Comparison of ENCODE assay signal across 29 mouse cellular contexts in genomic region chr6:125300982-125301381, GRCm38 (mm10). TPM values are rescaled to one million over a fixed set of nuclear protein-coding genes. Genes with fewer than 3 reads are reported as not detected.
DNase-seq lines count a peak whose midpoint lies in the region; ATAC-seq and TF ChIP-seq lines count a peak whose summit lies in the region.
"Had no signal": no experiment of that assay in that cellular context is flagged by ENCODE, and none has a peak within 500 bp of the region (broad histone marks: within the 10 kb centered on the region; RNA-seq: fewer than 3 reads in every experiment).

No protein-coding gene starts in this region.

- H3K27me3 ChIP-seq in embryonic facial prominence, embryonic 11.5 days (ENCODE audit: control insufficient read depth, insufficient read depth, low read length): no peaks in the 10 kb centered on the region
- no peaks in the 10 kb centered on the region for H3K27me3 ChIP-seq in embryonic facial prominence, embryonic 10.5 days (replicated peaks; ENCODE audit: low read depth, poor library complexity, severe bottlenecking)
- no peaks in the 10 kb centered on the region for H3K27me3 ChIP-seq in intestine, embryonic 15.5 days (replicated peaks)
- no peaks in the 10 kb centered on the region for H3K27me3 ChIP-seq in intestine, postnatal 0 days (replicated peaks; ENCODE audit: control insufficient read depth, insufficient read depth, low read length)
- H3K27me3 ChIP-seq in thymus, adult 2 months (ENCODE audit: control insufficient read depth, insufficient read depth, low read length): no peaks in the 10 kb centered on the region
- no peaks in the 10 kb centered on the region for H3K27me3 ChIP-seq in liver, embryonic 12.5 days (replicated peaks)
- H3K27me3 ChIP-seq: embryonic facial prominence, embryonic 13.5 days; forebrain, embryonic 12.5 days; Patski had no signal

- H3K4me1 ChIP-seq in embryonic facial prominence, embryonic 11.5 days (ENCODE audit: control insufficient read depth, insufficient read depth, low read length): no peaks in the 10 kb centered on the region
- peaks cover 3% of the 10 kb centered on the region; the same call in 1 of the 2 replicates for H3K4me1 ChIP-seq in embryonic facial prominence, embryonic 10.5 days
- peaks cover 5% of the 10 kb centered on the region; the same call in 1 of the 2 replicates for H3K4me1 ChIP-seq in intestine, embryonic 15.5 days (replicated peaks)
- H3K4me1 ChIP-seq in intestine, postnatal 0 days (replicated peaks; ENCODE audit: control insufficient read depth, insufficient read depth, low read length): peaks cover 3% of the 10 kb centered on the region; the same call in 1 of the 2 replicates
- H3K4me1 ChIP-seq in thymus, adult 2 months (replicated peaks; ENCODE audit: control insufficient read depth, insufficient read depth, low read length): peaks cover 9% of the 10 kb centered on the region
- H3K4me1 ChIP-seq in liver, embryonic 12.5 days: no peaks in the 10 kb centered on the region
- H3K4me1 ChIP-seq: forebrain, embryonic 10.5 days; forebrain, embryonic 12.5 days had no signal

- H3K9me3 ChIP-seq in embryonic facial prominence, embryonic 11.5 days (replicated peaks; ENCODE audit: control insufficient read depth, low read length): no peaks in the 10 kb centered on the region
- peaks cover 7% of the 10 kb centered on the region; the same call in 1 of the 2 replicates for H3K9me3 ChIP-seq in embryonic facial prominence, embryonic 10.5 days
- no peaks in the 10 kb centered on the region for H3K9me3 ChIP-seq in intestine, embryonic 15.5 days
- no peaks in the 10 kb centered on the region for H3K9me3 ChIP-seq in intestine, postnatal 0 days (ENCODE audit: control insufficient read depth)
- 0 out of 2 replicates have a peak, but pooled peaks cover 3% of the 10 kb centered on the region for H3K9me3 ChIP-seq in liver, embryonic 12.5 days (replicated peaks)
- H3K9me3 ChIP-seq: embryonic facial prominence, embryonic 13.5 days; forebrain, embryonic 10.5 days; forebrain, embryonic 12.5 days had no signal

- DNase-seq in embryonic facial prominence, embryonic 11.5 days (ENCODE audit: low spot score): no peak
- no peak for DNase-seq in embryonic facial prominence, embryonic 10.5 days (ENCODE audit: low spot score)
- DNase-seq in thymus, adult 2 months: no peak
- DNase-seq in layer of hippocampus, postnatal 10 days (ENCODE audit: low spot score in 2 of 2): no peak
- DNase-seq: adrenal gland, adult 8-10 months; adrenal gland, postnatal 14 days; adrenal gland, postnatal 36 days; B cell, adult 2 months; cerebellum, adult 11-12 months; cerebellum, adult 2 months; cerebellum, adult 9-10 months; cerebellum, postnatal 10 days; cerebellum, postnatal 25 days; embryo, embryonic 11 days had no signal

- ATAC-seq in embryonic facial prominence, embryonic 11.5 days (replicated peaks; ENCODE audit: insufficient number of reproducible peaks, low FRiP score, low TSS enrichment, low read depth): 0 out of 2 replicates have a peak, but pooled peaks have one; percentile 48
- ATAC-seq in intestine, embryonic 15.5 days: peak; percentile 32
- peak; percentile 34 for ATAC-seq in intestine, postnatal 0 days
- ATAC-seq in liver, embryonic 12.5 days: no peak
- ATAC-seq: activated CD4-positive, CD25-positive, alpha-beta regulatory T cell, adult 4 months; CD4-positive, CD25-positive, alpha-beta regulatory T cell, adult 4 months; forebrain, embryonic 14.5 days; forebrain, embryonic 16.5 days; Patski had no signal

- no peaks in the 10 kb centered on the region for H3K36me3 ChIP-seq in embryonic facial prominence, embryonic 11.5 days (replicated peaks; ENCODE audit: control insufficient read depth, insufficient read depth, low read depth, low read length)
- peaks cover 3% of the 10 kb centered on the region; the same call in 1 of the 2 replicates for H3K36me3 ChIP-seq in embryonic facial prominence, embryonic 10.5 days (replicated peaks)
- H3K36me3 ChIP-seq in intestine, embryonic 15.5 days: no peaks in the 10 kb centered on the region
- peaks cover under 1% of the 10 kb centered on the region for H3K36me3 ChIP-seq in intestine, postnatal 0 days (ENCODE audit: control insufficient read depth, insufficient read depth)
- H3K36me3 ChIP-seq in thymus, adult 2 months (ENCODE audit: control insufficient read depth, insufficient read depth, low read length): no peaks in the 10 kb centered on the region
- peaks cover 1% of the 10 kb centered on the region; the same call in 1 of the 2 replicates for H3K36me3 ChIP-seq in liver, embryonic 12.5 days
- H3K36me3 ChIP-seq: forebrain, embryonic 10.5 days; forebrain, embryonic 12.5 days; G1E had no signal

- TF ChIP-seq CTCF in intestine, postnatal 0 days (IDR thresholded peaks at IDR 0.05; ENCODE audit: low read depth): no peak
- TF ChIP-seq CTCF in thymus, adult 2 months (IDR thresholded peaks at IDR 0.05; ENCODE audit: borderline replicate concordance, control insufficient read depth, extremely low read depth, insufficient read depth, low read length, poor library complexity): no peak

- no peak overlapping the region for H3K27ac ChIP-seq in embryonic facial prominence, embryonic 11.5 days (replicated peaks; ENCODE audit: low read depth, low read length)
- no peak overlapping the region for H3K27ac ChIP-seq in embryonic facial prominence, embryonic 10.5 days (replicated peaks)
- no peak overlapping the region for H3K27ac ChIP-seq in intestine, embryonic 15.5 days
- H3K27ac ChIP-seq in intestine, postnatal 0 days (ENCODE audit: low read depth, low read length): no peak overlapping the region
- no peak overlapping the region for H3K27ac ChIP-seq in thymus, adult 2 months (ENCODE audit: control insufficient read depth, insufficient read depth, low read length)
- no peak overlapping the region for H3K27ac ChIP-seq in liver, embryonic 12.5 days
- H3K27ac ChIP-seq: embryonic facial prominence, embryonic 13.5 days; forebrain, embryonic 10.5 days; forebrain, embryonic 12.5 days had no signal

- no peak overlapping the region for H3K9ac ChIP-seq in embryonic facial prominence, embryonic 11.5 days (replicated peaks; ENCODE audit: low read length)
- H3K9ac ChIP-seq in intestine, embryonic 15.5 days: no peak overlapping the region
- H3K9ac ChIP-seq in intestine, postnatal 0 days (ENCODE audit: low read depth, low read length): no peak overlapping the region
- H3K9ac ChIP-seq in liver, embryonic 12.5 days: no peak overlapping the region
- H3K9ac ChIP-seq: embryonic facial prominence, embryonic 13.5 days; forebrain, embryonic 12.5 days had no signal

- no peak overlapping the region for H3K4me3 ChIP-seq in embryonic facial prominence, embryonic 11.5 days (ENCODE audit: low read depth, low read length)
- no peak overlapping the region for H3K4me3 ChIP-seq in embryonic facial prominence, embryonic 10.5 days
- H3K4me3 ChIP-seq in intestine, embryonic 15.5 days (replicated peaks): no peak overlapping the region
- H3K4me3 ChIP-seq in intestine, postnatal 0 days (ENCODE audit: low read depth, low read length): no peak overlapping the region
- H3K4me3 ChIP-seq in thymus, adult 2 months (ENCODE audit: control insufficient read depth, insufficient read depth, low read length): no peak overlapping the region
- no peak overlapping the region for H3K4me3 ChIP-seq in liver, embryonic 12.5 days
- H3K4me3 ChIP-seq: embryonic facial prominence, embryonic 13.5 days; forebrain, embryonic 10.5 days; forebrain, embryonic 12.5 days had no signal

- no peak for TF ChIP-seq POLR2A in thymus, adult 2 months (IDR thresholded peaks at IDR 0.05; ENCODE audit: control insufficient read depth, extremely low read depth, insufficient read depth, low read length, poor library complexity)

- H3K4me2 ChIP-seq in embryonic facial prominence, embryonic 11.5 days (ENCODE audit: low read depth, low read length): no peak overlapping the region
- H3K4me2 ChIP-seq in intestine, embryonic 15.5 days (replicated peaks): no peak overlapping the region
- no peak overlapping the region for H3K4me2 ChIP-seq in intestine, postnatal 0 days (replicated peaks; ENCODE audit: low read depth)
- H3K4me2 ChIP-seq in liver, embryonic 12.5 days: no peak overlapping the region
- H3K4me2 ChIP-seq: embryonic facial prominence, embryonic 13.5 days; forebrain, embryonic 12.5 days had no signal

- WGBS in embryonic facial prominence, embryonic 11.5 days: 74% methylated on average over 1 of the region's 1 CpGs
- WGBS in embryonic facial prominence, embryonic 10.5 days: 64% methylated on average over 1 of the region's 1 CpGs
- WGBS in intestine, embryonic 15.5 days: 70% methylated on average over 1 of the region's 1 CpGs
- WGBS in intestine, postnatal 0 days: 32% methylated on average over 1 of the region's 1 CpGs
- 84% methylated on average over 1 of the region's 1 CpGs for WGBS in thymus, adult 2 months
- 60% methylated on average over 1 of the region's 1 CpGs for whole genome bisulfite sequencing in liver, embryonic 12.5 days (ENCODE audit: insufficient replicate concordance)

RNA-seq across cellular contexts. Expression of gene Ltbr, which starts 12.7 kb away (rescaled TPM):
- polyA plus RNA-seq in embryonic facial prominence, embryonic 11.5 days (2014; fragmentation: Nextera tagmentation; extraction: Ambion mirVana): 22.8 and 24.3 TPM in 2 replicates
- polyA plus RNA-seq in embryonic facial prominence, embryonic 10.5 days (2016; fragmentation: Nextera tagmentation; extraction: Ambion mirVana): 26.9 and 28.8 TPM in 2 replicates
- 78.6 and 83.8 TPM in 2 replicates for polyA plus RNA-seq in intestine, embryonic 15.5 days (2015; fragmentation: Nextera tagmentation; extraction: Ambion mirVana)
- polyA plus RNA-seq in intestine, postnatal 0 days (2015; fragmentation: Nextera tagmentation; extraction: Ambion mirVana): 104 and 110 TPM in 2 replicates
- polyA plus RNA-seq in thymus, adult 2 months (2012; rRNA removed): 29.3 and 30.6 TPM in 2 replicates
- 10 to 100 TPM; 11.1 to 13.0 TPM for total RNA-seq in layer of hippocampus, postnatal 10 days (2021)
- 19.2 and 22.9 TPM in 2 replicates for polyA plus RNA-seq in liver, embryonic 12.5 days (2016; fragmentation: Nextera tagmentation; extraction: Ambion mirVana)
- total RNA-seq: CH12.LX, G1E had no signal
- polyA plus RNA-seq: activated CD4-positive, CD25-positive, alpha-beta regulatory T cell, adult 4 months; G1E had no signal

RNA-seq across cellular contexts. Expression of gene Tuba3a, which starts 15.1 kb away (rescaled TPM):
- 0.22 TPM in 1 of 2 replicates, not detected in the other for polyA plus RNA-seq in embryonic facial prominence, embryonic 11.5 days (2014; fragmentation: Nextera tagmentation; extraction: Ambion mirVana)
- 0.16 and 0.19 TPM in 2 replicates for polyA plus RNA-seq in embryonic facial prominence, embryonic 10.5 days (2016; fragmentation: Nextera tagmentation; extraction: Ambion mirVana)
- polyA plus RNA-seq in intestine, embryonic 15.5 days (2015; fragmentation: Nextera tagmentation; extraction: Ambion mirVana): 0.14 TPM in 1 of 2 replicates, not detected in the other
- not detected in 2 replicates for polyA plus RNA-seq in intestine, postnatal 0 days (2015; fragmentation: Nextera tagmentation; extraction: Ambion mirVana)
- polyA plus RNA-seq in thymus, adult 2 months (2012; rRNA removed): 0.15 and 0.84 TPM in 2 replicates
- not detected for total RNA-seq in layer of hippocampus, postnatal 10 days (2021)
- polyA plus RNA-seq in liver, embryonic 12.5 days (2016; fragmentation: Nextera tagmentation; extraction: Ambion mirVana): not detected in 2 replicates
- total RNA-seq: adrenal gland, adult 18-20 months; adrenal gland, adult 8-10 months; adrenal gland, postnatal 14 days; adrenal gland, postnatal 36 days; CH12.LX; G1E had no signal
- polyA plus RNA-seq: cerebellum, adult 2 months; cortical plate, adult 2 months; forebrain, embryonic 12.5 days; forebrain, embryonic 16.5 days; G1E; Patski had no signal

RNA-seq across cellular contexts. Expression of gene Scnn1a, which starts 19.5 kb away (rescaled TPM):
- 0.88 and 1.1 TPM in 2 replicates for polyA plus RNA-seq in embryonic facial prominence, embryonic 11.5 days (2014; fragmentation: Nextera tagmentation; extraction: Ambion mirVana)
- polyA plus RNA-seq in embryonic facial prominence, embryonic 10.5 days (2016; fragmentation: Nextera tagmentation; extraction: Ambion mirVana): 0.57 and 0.87 TPM in 2 replicates
- polyA plus RNA-seq in intestine, embryonic 15.5 days (2015; fragmentation: Nextera tagmentation; extraction: Ambion mirVana): 2.6 and 3.3 TPM in 2 replicates
- 16.9 and 19.0 TPM in 2 replicates for polyA plus RNA-seq in intestine, postnatal 0 days (2015; fragmentation: Nextera tagmentation; extraction: Ambion mirVana)
- 32.8 and 35.8 TPM in 2 replicates for polyA plus RNA-seq in thymus, adult 2 months (2012; rRNA removed)
- total RNA-seq in layer of hippocampus, postnatal 10 days (2021): 1 to 10 TPM; 2.5 to 3.5 TPM
- 0.23 and 0.50 TPM in 2 replicates for polyA plus RNA-seq in liver, embryonic 12.5 days (2016; fragmentation: Nextera tagmentation; extraction: Ambion mirVana)
- total RNA-seq: CH12.LX had no signal
- polyA plus RNA-seq: activated CD4-positive, CD25-positive, alpha-beta regulatory T cell, adult 4 months; CD4-positive, CD25-positive, alpha-beta regulatory T cell, adult 4 months; G1E had no signal

RNA-seq across cellular contexts. Expression of gene Tnfrsf1a, which starts 48.2 kb away (rescaled TPM):
- polyA plus RNA-seq in embryonic facial prominence, embryonic 11.5 days (2014; fragmentation: Nextera tagmentation; extraction: Ambion mirVana): 36.6 and 39.5 TPM in 2 replicates
- polyA plus RNA-seq in embryonic facial prominence, embryonic 10.5 days (2016; fragmentation: Nextera tagmentation; extraction: Ambion mirVana): 33.4 and 34.8 TPM in 2 replicates
- 69.1 and 71.4 TPM in 2 replicates for polyA plus RNA-seq in intestine, embryonic 15.5 days (2015; fragmentation: Nextera tagmentation; extraction: Ambion mirVana)
- polyA plus RNA-seq in intestine, postnatal 0 days (2015; fragmentation: Nextera tagmentation; extraction: Ambion mirVana): 108 and 109 TPM in 2 replicates
- polyA plus RNA-seq in thymus, adult 2 months (2012; rRNA removed): 140 and 149 TPM in 2 replicates
- total RNA-seq in layer of hippocampus, postnatal 10 days (2021): 10 to 100 TPM; 12.6 to 13.8 TPM
- 23.0 and 23.4 TPM in 2 replicates for polyA plus RNA-seq in liver, embryonic 12.5 days (2016; fragmentation: Nextera tagmentation; extraction: Ambion mirVana)
- total RNA-seq: G1E had no signal
